Mouse (Mus musculus) left cerebral cortex, postnatal 14 days (tissue): ENCODE measurements at regions not wholly inside any gene's neighbourhood (a gene's known extent, or its start where the extent isn't known, plus 50 kb on each side); places are given as distances from the start of the nearest gene placed in this dataset.
"Not testable (repeated sequence)": the region's sequence is repeated elsewhere in the genome, so short reads cannot be mapped to it uniquely, and the experiment has no call there.

Source experiments
- DNase-seq, 2 experiments: peaks; one replicate each; pipeline ENCODE4 v3.0.0; 2021 to 2022; ENCODE audit warnings: low spot score in 2 of 2, mixed read lengths in 1 of 2
- intact Hi-C: fragments of 180-260 bp; cut with DNase I; formaldehyde crosslinking; loops from one replicate; pipeline ENCODE4 v1.15.1; 2025

- intact Hi-C loops: no loop called here
- DNase-seq: no peak
These were observed 120.4 kb upstream of the Pcsk1 start for GRCm38 (mm10) chr13:74969244-74969643.

- peak in 1 of 2 experiments; percentile 12 for DNase-seq
- intact Hi-C loops: no loop called here
These were observed 133.8 kb upstream of the Pcsk1 start for GRCm38 (mm10) chr13:74955876-74956275.

- intact Hi-C loops, DNase-seq: not testable (repeated sequence)
These were observed 105.0 kb upstream of the Cast start for GRCm38 (mm10) chr13:74913655-74914054.

- peak; percentile 23 to 49 for DNase-seq
- intact Hi-C loops: no loop called here
These were observed 94.8 kb upstream of the Cast start for GRCm38 (mm10) chr13:74903213-74904055.

GRCm38 (mm10) chr13:74889859-74890469, 81.4 kb upstream of the Cast start:
- intact Hi-C loops: no loop called here

GRCm38 (mm10) chr13:74867720-74868119, 59.1 kb upstream of the Cast start:
- intact Hi-C loops: loop anchor here (10.0 kb wide), 1 partner anchor 227 kb away; no protein-coding TSS in a partner anchor
- no peak for DNase-seq

More at GRCm38 (mm10) chr13:74889859-74890469, 81.4 kb upstream of the Cast start:
- DNase-seq: no peak

GRCm38 (mm10) chr13:74864000-74864399, 55.4 kb upstream of the Cast start:
- intact Hi-C loops: loop anchor here (2.0 to 10.0 kb wide), 2 partner anchors 231 to 341 kb away; no protein-coding TSS in a partner anchor

GRCm38 (mm10) chr13:74861373-74861970, 52.9 kb upstream of the Cast start:
- intact Hi-C loops: loop anchor here (10.0 kb wide), 1 partner anchor 233 kb away; no protein-coding TSS in a partner anchor
- DNase-seq: no peak

More at GRCm38 (mm10) chr13:74864000-74864399, 55.4 kb upstream of the Cast start:
- no peak for DNase-seq
